Mouse (Mus musculus): ENCODE measurements around the gene Slc38a6.

GRCm38 (mm10) chr12:73351746-73352145 is 65.2 kb downstream of the Slc38a6 start:
- TF ChIP-seq POLR2A (IDR thresholded peaks at IDR 0.05; ENCODE audit: low read depth, low read length): no peak
- no peak for TF ChIP-seq CTCF (IDR thresholded peaks at IDR 0.05; ENCODE audit: borderline replicate concordance, insufficient read depth, low read length)

All from embryonic fibroblast, embryonic 13.5 days (primary cell).